9 mouse cellular contexts compared by ENCODE assay signal in the genomic region with DNA sequence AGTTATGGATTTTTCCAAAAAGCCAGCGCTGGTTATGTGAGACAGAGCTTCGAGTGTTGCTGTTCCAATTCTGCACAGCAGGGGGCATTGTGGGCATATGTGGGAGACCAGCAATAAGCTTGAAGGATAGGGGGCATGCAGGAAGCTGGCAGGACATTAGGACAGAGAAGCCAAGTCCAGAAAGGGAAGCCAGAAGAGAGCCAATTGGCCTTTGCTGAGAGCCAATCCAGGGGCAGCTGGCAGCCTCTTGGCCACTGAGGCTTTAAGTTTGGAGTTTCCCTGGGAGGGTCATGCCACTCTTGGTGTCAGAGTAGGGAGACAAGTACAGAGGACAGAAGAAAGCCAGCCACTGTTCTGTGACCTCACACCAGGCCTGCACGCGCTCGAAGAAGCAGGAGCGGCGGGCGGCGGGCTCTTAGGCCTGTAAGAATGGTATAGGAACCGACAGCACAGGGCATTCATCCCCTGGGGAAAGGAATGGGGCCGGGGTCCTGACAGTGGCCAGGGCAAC. TPM values are rescaled to one million over a fixed set of nuclear protein-coding genes. Genes with fewer than 3 reads are reported as not detected.
A peak's percentile ranks its signal among the peaks of the same experiment; 100 is the strongest.
DNase-seq lines count a peak whose midpoint lies in the region; ATAC-seq and TF ChIP-seq lines count a peak whose summit lies in the region.
"Had no signal": no experiment of that assay in that cellular context is flagged by ENCODE, and none has a peak within 500 bp of the region (broad histone marks: within the 10 kb centered on the region; RNA-seq: fewer than 3 reads in every experiment).

No protein-coding gene starts in this region.

- H3K4me2 ChIP-seq in forebrain, embryonic 12.5 days, result no peak overlapping the region
- H3K4me2 ChIP-seq in heart, postnatal 0 days (ENCODE audit: low read depth, low read length), result no peak overlapping the region
- H3K4me2 ChIP-seq in liver, embryonic 14.5 days (ENCODE audit: low read depth), result no peak overlapping the region
- no peak overlapping the region for H3K4me2 ChIP-seq in neural tube, embryonic 12.5 days (replicated peaks)
- H3K4me2 ChIP-seq in stomach, postnatal 0 days (replicated peaks; ENCODE audit: low read depth), result no peak overlapping the region

- TF ChIP-seq CTCF in E14TG2a.4 (conservative IDR thresholded peaks at IDR 0.05; ENCODE audit: low read length), result peak; percentile 94
- TF ChIP-seq CTCF in heart, postnatal 0 days (IDR thresholded peaks at IDR 0.05; ENCODE audit: low read depth), result peak; percentile 99
- peak; percentile 86 for TF ChIP-seq CTCF in liver, embryonic 14.5 days (IDR thresholded peaks at IDR 0.05; ENCODE audit: low read depth)
- peak; percentile 99 for TF ChIP-seq CTCF in stomach, postnatal 0 days (IDR thresholded peaks at IDR 0.05; ENCODE audit: low read depth)

- H3K9me3 ChIP-seq in E14TG2a.4 (ENCODE audit: low read length), result no peaks in the 10 kb centered on the region
- no peaks in the 10 kb centered on the region for H3K9me3 ChIP-seq in forebrain, embryonic 12.5 days
- H3K9me3 ChIP-seq in heart, postnatal 0 days (replicated peaks; ENCODE audit: control insufficient read depth, low read length), result no peaks in the 10 kb centered on the region
- no peaks in the 10 kb centered on the region for H3K9me3 ChIP-seq in liver, embryonic 14.5 days (ENCODE audit: control insufficient read depth, low read length)
- H3K9me3 ChIP-seq in neural tube, embryonic 12.5 days, result no peaks in the 10 kb centered on the region
- H3K9me3 ChIP-seq in stomach, postnatal 0 days (ENCODE audit: control insufficient read depth, low read length), result no peaks in the 10 kb centered on the region
- H3K9me3 ChIP-seq: megakaryocyte, embryonic 14.5 days had no signal

- peak; percentile 64; the same call in 1 of the 2 replicates for ATAC-seq in forebrain, embryonic 12.5 days (ENCODE audit: low FRiP score)
- ATAC-seq in heart, postnatal 0 days (ENCODE audit: insufficient read depth, low read depth), result peak; percentile 94
- ATAC-seq in liver, embryonic 14.5 days (ENCODE audit: insufficient read depth), result peak; percentile 52; the same call in 1 of the 2 replicates
- peak; percentile 68 for ATAC-seq in neural tube, embryonic 12.5 days (ENCODE audit: low FRiP score, low read depth)
- peak; percentile 89 for ATAC-seq in stomach, postnatal 0 days (ENCODE audit: low FRiP score, low TSS enrichment)

- peaks cover 21% of the 10 kb centered on the region for H3K4me1 ChIP-seq in E14TG2a.4 (replicated peaks; ENCODE audit: low read depth, low read length)
- H3K4me1 ChIP-seq in forebrain, embryonic 12.5 days, result peaks cover 6% of the 10 kb centered on the region; the same call in 1 of the 2 replicates
- H3K4me1 ChIP-seq in heart, postnatal 0 days (ENCODE audit: control insufficient read depth, insufficient read depth), result no peaks in the 10 kb centered on the region
- no peaks in the 10 kb centered on the region for H3K4me1 ChIP-seq in liver, embryonic 14.5 days (replicated peaks; ENCODE audit: control insufficient read depth in 2 of 2, insufficient read depth in 2 of 2, low read length in 1 of 2)
- no peaks in the 10 kb centered on the region for H3K4me1 ChIP-seq in neural tube, embryonic 12.5 days
- H3K4me1 ChIP-seq in stomach, postnatal 0 days (replicated peaks; ENCODE audit: control insufficient read depth, insufficient read depth), result no peaks in the 10 kb centered on the region

- no peak overlapping the region for H3K27ac ChIP-seq in forebrain, embryonic 12.5 days
- peak overlapping the region; percentile 83 for H3K27ac ChIP-seq in heart, postnatal 0 days (ENCODE audit: low read depth)
- no peak overlapping the region for H3K27ac ChIP-seq in liver, embryonic 14.5 days
- no peak overlapping the region for H3K27ac ChIP-seq in neural tube, embryonic 12.5 days
- H3K27ac ChIP-seq in stomach, postnatal 0 days (replicated peaks), result peak overlapping the region; percentile 6; the same call in 1 of the 2 replicates

- H3K9ac ChIP-seq in forebrain, embryonic 12.5 days, result no peak overlapping the region
- H3K9ac ChIP-seq in heart, postnatal 0 days (replicated peaks; ENCODE audit: low read depth, low read length), result no peak overlapping the region
- no peak overlapping the region for H3K9ac ChIP-seq in liver, embryonic 14.5 days (replicated peaks)
- no peak overlapping the region for H3K9ac ChIP-seq in neural tube, embryonic 12.5 days
- no peak overlapping the region for H3K9ac ChIP-seq in stomach, postnatal 0 days (ENCODE audit: low read length)

- TF ChIP-seq EP300 in heart, postnatal 0 days (IDR thresholded peaks at IDR 0.05; ENCODE audit: low read depth), result peak; percentile 71; the same call in 1 of the 2 replicates
- TF ChIP-seq EP300 in liver, embryonic 14.5 days (IDR thresholded peaks at IDR 0.05; ENCODE audit: low read depth), result no peak
- TF ChIP-seq EP300 in stomach, postnatal 0 days (optimal IDR thresholded peaks at IDR 0.05), result no peak

- peaks cover 27% of the 10 kb centered on the region for H3K36me3 ChIP-seq in E14TG2a.4 (ENCODE audit: insufficient read depth, low read length)
- H3K36me3 ChIP-seq in forebrain, embryonic 12.5 days (replicated peaks), result peaks cover 12% of the 10 kb centered on the region; the same call in 1 of the 2 replicates
- H3K36me3 ChIP-seq in heart, postnatal 0 days (replicated peaks; ENCODE audit: control insufficient read depth, insufficient read depth, low read length), result peaks cover 76% of the 10 kb centered on the region
- H3K36me3 ChIP-seq in liver, embryonic 14.5 days (replicated peaks; ENCODE audit: control insufficient read depth, insufficient read depth, low read depth), result no peaks in the 10 kb centered on the region
- H3K36me3 ChIP-seq in neural tube, embryonic 12.5 days, result peaks cover 9% of the 10 kb centered on the region; the same call in 1 of the 2 replicates
- no peaks in the 10 kb centered on the region for H3K36me3 ChIP-seq in stomach, postnatal 0 days (ENCODE audit: control insufficient read depth, insufficient read depth, low read length)

- H3K4me3 ChIP-seq in E14TG2a.4 (replicated peaks; ENCODE audit: low read length), result no peak overlapping the region; the same call in 1 of the 2 replicates
- no peak overlapping the region for H3K4me3 ChIP-seq in forebrain, embryonic 12.5 days (replicated peaks)
- no peak overlapping the region for H3K4me3 ChIP-seq in heart, postnatal 0 days (ENCODE audit: low read depth, low read length)
- H3K4me3 ChIP-seq in liver, embryonic 14.5 days (ENCODE audit: insufficient read depth in 1 of 2, low read depth in 2 of 2, low read length in 2 of 2), result no peak overlapping the region
- H3K4me3 ChIP-seq in neural tube, embryonic 12.5 days, result no peak overlapping the region
- H3K4me3 ChIP-seq in stomach, postnatal 0 days (ENCODE audit: low read depth, low read length), result no peak overlapping the region
- H3K4me3 ChIP-seq: megakaryocyte, embryonic 14.5 days had no signal

- DNase-seq in c-Kit-positive CD71-positive TER-119-negative erythroid progenitor cells, embryonic 14.5 days (ENCODE audit: low read depth), result peak; percentile 63
- DNase-seq in heart, postnatal 0 days (ENCODE audit: low spot score), result peak; percentile 95
- DNase-seq in kidney, postnatal 36 days, result peak; percentile 95 to 98
- DNase-seq in liver, embryonic 14.5 days (ENCODE audit: low read depth in 3 of 3, low spot score in 3 of 3), result peak; percentile 42 to 51 (median 50)
- peak; percentile 90 for DNase-seq in stomach, postnatal 0 days (ENCODE audit: low spot score)

- WGBS in forebrain, embryonic 12.5 days, result 74% methylated on average over 11 of the region's 11 CpGs
- 35% methylated on average over 11 of the region's 11 CpGs for WGBS in heart, postnatal 0 days
- 61% methylated on average over 11 of the region's 11 CpGs for WGBS in liver, embryonic 14.5 days (ENCODE audit: insufficient replicate concordance)
- 74% methylated on average over 11 of the region's 11 CpGs for WGBS in neural tube, embryonic 12.5 days
- WGBS in stomach, postnatal 0 days, result 64% methylated on average over 11 of the region's 11 CpGs

- H3K27me3 ChIP-seq in E14TG2a.4 (ENCODE audit: insufficient read depth, low read length), result no peaks in the 10 kb centered on the region
- H3K27me3 ChIP-seq in forebrain, embryonic 12.5 days, result no peaks in the 10 kb centered on the region
- no peaks in the 10 kb centered on the region for H3K27me3 ChIP-seq in heart, postnatal 0 days (ENCODE audit: control insufficient read depth, insufficient read depth, low read length)
- H3K27me3 ChIP-seq in liver, embryonic 14.5 days (ENCODE audit: control insufficient read depth, insufficient read depth, low read length), result no peaks in the 10 kb centered on the region
- H3K27me3 ChIP-seq in neural tube, embryonic 12.5 days (replicated peaks), result no peaks in the 10 kb centered on the region
- no peaks in the 10 kb centered on the region for H3K27me3 ChIP-seq in stomach, postnatal 0 days (ENCODE audit: control insufficient read depth, insufficient read depth, low read length)
- H3K27me3 ChIP-seq: megakaryocyte, embryonic 14.5 days had no signal

RNA-seq across cellular contexts. Expression of a gene that starts 52.4 kb away (rescaled TPM):
- polyA plus RNA-seq in forebrain, embryonic 12.5 days (2016; fragmentation: Nextera tagmentation; extraction: Ambion mirVana), result 27.6 and 30.7 TPM in 2 replicates
- total RNA-seq in heart, postnatal 0 days (2014; rRNA removed; ENCODE audit: low replicate concordance), result 910 and 974 TPM in 2 replicates
- 346 and 419 TPM in 2 replicates for polyA plus RNA-seq in heart, postnatal 0 days (2015; fragmentation: Nextera tagmentation; extraction: Ambion mirVana)
- polyA plus RNA-seq in liver, embryonic 14.5 days (2012; rRNA removed), result 1.5 and 2.2 TPM in 2 replicates
- 1.2 and 3.2 TPM in 2 replicates for polyA plus RNA-seq in liver, embryonic 14.5 days (2014; fragmentation: Nextera tagmentation; extraction: Ambion mirVana)
- 30.2 and 33.2 TPM in 2 replicates for polyA plus RNA-seq in neural tube, embryonic 12.5 days (2016; fragmentation: Nextera tagmentation; extraction: Ambion mirVana)
- polyA plus RNA-seq in stomach, postnatal 0 days (2015; fragmentation: Nextera tagmentation; extraction: Ambion mirVana), result 2.8 and 3.1 TPM in 2 replicates

Comparison
In these comparisons a context has a peak if more than half of its experiments do, and no peak if none do; other contexts are left out.
1. H3K27ac ChIP-seq: peak in heart, postnatal 0 days (single experiment) and stomach, postnatal 0 days (single experiment); none in forebrain, embryonic 12.5 days (single experiment), liver, embryonic 14.5 days (single experiment) and neural tube, embryonic 12.5 days (single experiment).
2. RNA of a gene that starts 52.4 kb away (polyA plus RNA-seq): 346 to 419 TPM in heart, postnatal 0 days; 30.2 to 33.2 TPM in neural tube, embryonic 12.5 days, 27.6 to 30.7 TPM in forebrain, embryonic 12.5 days, 2.8 to 3.1 TPM in stomach, postnatal 0 days and 1.2 to 3.2 TPM in liver, embryonic 14.5 days; every median in the first group is over 10 times any median in the second.
3. Peak in every context shown above with its lines, with median percentiles within 50 percentile points of each other: CTCF ChIP-seq, DNase-seq and ATAC-seq.